Mouse (Mus musculus): ENCODE measurements around the gene Serp1. TPM values are rescaled to one million over a fixed set of nuclear protein-coding genes. Genes with fewer than 3 reads are reported as not detected.
A peak's percentile ranks its signal among the peaks of the same experiment; 100 is the strongest.

Gene Serp1
- polyA plus RNA-seq (2012; ENCODE audit: insufficient read depth, insufficient read length, missing spikeins) = 306 and 329 TPM in 2 replicates

- H3K4me3 ChIP-seq (ENCODE audit: insufficient read depth, low read length) = peak within 1 kb of the TSS; percentile 98
- H3K4me1 ChIP-seq (ENCODE audit: control insufficient read depth, insufficient read depth, low read length) = peaks cover 18% of the 10 kb centered on the region
- H3K27ac ChIP-seq (ENCODE audit: insufficient read depth, low read depth, low read length) = peak within 1 kb of the TSS; percentile 80
- TF ChIP-seq POLR2A (IDR thresholded peaks at IDR 0.05; ENCODE audit: borderline replicate concordance, low read depth, low read length) (no peak), CTCF (IDR thresholded peaks at IDR 0.05; ENCODE audit: low read depth, low read length) (no peak)
These were observed at the start of gene Serp1, which contains the start of gene Eif2a for GRCm38 (mm10) chr3:58525652-58526407. TSS of gene Serp1 (minus strand) at chr3:58525892. TSS of gene Eif2a (plus strand) at chr3:58525821.

- no peak for TF ChIP-seq CTCF (IDR thresholded peaks at IDR 0.05; ENCODE audit: low read depth, low read length)
- TF ChIP-seq POLR2A (IDR thresholded peaks at IDR 0.05; ENCODE audit: borderline replicate concordance, low read depth, low read length) = no peak
- Histone ChIP-seq H3K27ac (ENCODE audit: insufficient read depth, low read depth, low read length) (no peak overlapping the region), H3K4me3 (ENCODE audit: insufficient read depth, low read length) (no peak overlapping the region), H3K4me1 (ENCODE audit: control insufficient read depth, insufficient read depth, low read length) (no peaks in the 10 kb centered on the region)
These were observed 45.1 kb upstream of the Serp1 start for GRCm38 (mm10) chr3:58570821-58571220.

- TF ChIP-seq CTCF (IDR thresholded peaks at IDR 0.05; ENCODE audit: low read depth, low read length) (no peak), POLR2A (IDR thresholded peaks at IDR 0.05; ENCODE audit: borderline replicate concordance, low read depth, low read length) (no peak)
- no peak overlapping the region for H3K27ac ChIP-seq (ENCODE audit: insufficient read depth, low read depth, low read length)
- H3K4me3 ChIP-seq (ENCODE audit: insufficient read depth, low read length) = no peak overlapping the region
- peaks cover 11% of the 10 kb centered on the region for H3K4me1 ChIP-seq (ENCODE audit: control insufficient read depth, insufficient read depth, low read length)
These were observed 35.7 kb upstream of the Serp1 start for GRCm38 (mm10) chr3:58561437-58561836.

GRCm38 (mm10) chr3:58559887-58560286 is 34.2 kb upstream of the Serp1 start:
- Histone ChIP-seq H3K4me3 (ENCODE audit: insufficient read depth, low read length) (no peak overlapping the region), H3K4me1 (ENCODE audit: control insufficient read depth, insufficient read depth, low read length) (peaks cover 11% of the 10 kb centered on the region), H3K27ac (ENCODE audit: insufficient read depth, low read depth, low read length) (no peak overlapping the region)
- TF ChIP-seq POLR2A (IDR thresholded peaks at IDR 0.05; ENCODE audit: borderline replicate concordance, low read depth, low read length) (no peak), CTCF (IDR thresholded peaks at IDR 0.05; ENCODE audit: low read depth, low read length) (no peak)

GRCm38 (mm10) chr3:58556649-58557048 is 31.0 kb upstream of the Serp1 start:
- Histone ChIP-seq H3K4me3 (ENCODE audit: insufficient read depth, low read length) (peak overlapping the region; percentile 1), H3K27ac (ENCODE audit: insufficient read depth, low read depth, low read length) (peak overlapping the region; percentile 55), H3K4me1 (ENCODE audit: control insufficient read depth, insufficient read depth, low read length) (peaks cover 17% of the 10 kb centered on the region)
- TF ChIP-seq POLR2A (IDR thresholded peaks at IDR 0.05; ENCODE audit: borderline replicate concordance, low read depth, low read length) = no peak
- TF ChIP-seq CTCF (IDR thresholded peaks at IDR 0.05; ENCODE audit: low read depth, low read length) = no peak

GRCm38 (mm10) chr3:58552001-58552811 is 26.5 kb upstream of the Serp1 start:
- peak overlapping the region; percentile 27; the same call in 1 of the 2 replicates for H3K27ac ChIP-seq (ENCODE audit: insufficient read depth, low read depth, low read length)
- no peak overlapping the region for H3K4me3 ChIP-seq (ENCODE audit: insufficient read depth, low read length)
- TF ChIP-seq POLR2A (IDR thresholded peaks at IDR 0.05; ENCODE audit: borderline replicate concordance, low read depth, low read length) = no peak
- TF ChIP-seq CTCF (IDR thresholded peaks at IDR 0.05; ENCODE audit: low read depth, low read length) = no peak
- peaks cover 14% of the 10 kb centered on the region for H3K4me1 ChIP-seq (ENCODE audit: control insufficient read depth, insufficient read depth, low read length)

GRCm38 (mm10) chr3:58536573-58536972 is 10.9 kb upstream of the Serp1 start:
- no peak for TF ChIP-seq POLR2A (IDR thresholded peaks at IDR 0.05; ENCODE audit: borderline replicate concordance, low read depth, low read length)
- no peak for TF ChIP-seq CTCF (IDR thresholded peaks at IDR 0.05; ENCODE audit: low read depth, low read length)
- H3K27ac ChIP-seq (ENCODE audit: insufficient read depth, low read depth, low read length) = no peak overlapping the region
- no peak overlapping the region for H3K4me3 ChIP-seq (ENCODE audit: insufficient read depth, low read length)
- no peaks in the 10 kb centered on the region for H3K4me1 ChIP-seq (ENCODE audit: control insufficient read depth, insufficient read depth, low read length)

- H3K4me3 ChIP-seq (ENCODE audit: insufficient read depth, low read length) = peak overlapping the region; percentile 72
- H3K4me1 ChIP-seq (ENCODE audit: control insufficient read depth, insufficient read depth, low read length) = peaks cover 14% of the 10 kb centered on the region
- H3K27ac ChIP-seq (ENCODE audit: insufficient read depth, low read depth, low read length) = no peak overlapping the region; the same call in 1 of the 2 replicates
- TF ChIP-seq CTCF (IDR thresholded peaks at IDR 0.05; ENCODE audit: low read depth, low read length) (no peak), POLR2A (IDR thresholded peaks at IDR 0.05; ENCODE audit: borderline replicate concordance, low read depth, low read length) (no peak)
These were observed 681 bp upstream of the Serp1 start for GRCm38 (mm10) chr3:58526408-58526737.

GRCm38 (mm10) chr3:58525166-58525565 is 526 bp downstream of the Serp1 start:
- H3K27ac ChIP-seq (ENCODE audit: insufficient read depth, low read depth, low read length) = peak overlapping the region; percentile 80
- H3K4me3 ChIP-seq (ENCODE audit: insufficient read depth, low read length) = peak overlapping the region; percentile 98
- no peak for TF ChIP-seq CTCF (IDR thresholded peaks at IDR 0.05; ENCODE audit: low read depth, low read length)
- no peak for TF ChIP-seq POLR2A (IDR thresholded peaks at IDR 0.05; ENCODE audit: borderline replicate concordance, low read depth, low read length)
- peaks cover 22% of the 10 kb centered on the region for H3K4me1 ChIP-seq (ENCODE audit: control insufficient read depth, insufficient read depth, low read length)

- H3K27ac ChIP-seq (ENCODE audit: insufficient read depth, low read depth, low read length) = peak overlapping the region; percentile 51
- TF ChIP-seq POLR2A (IDR thresholded peaks at IDR 0.05; ENCODE audit: borderline replicate concordance, low read depth, low read length) (no peak), CTCF (IDR thresholded peaks at IDR 0.05; ENCODE audit: low read depth, low read length) (no peak)
- peak overlapping the region; percentile 98 for H3K4me3 ChIP-seq (ENCODE audit: insufficient read depth, low read length)
- peaks cover 29% of the 10 kb centered on the region for H3K4me1 ChIP-seq (ENCODE audit: control insufficient read depth, insufficient read depth, low read length)
These were observed 1.4 kb downstream of the Serp1 start for GRCm38 (mm10) chr3:58524246-58524645.
